Mouse (Mus musculus): Measurements from ENCODE around the gene Gm20538.

- TF ChIP-seq POLR2A (IDR thresholded peaks at IDR 0.05; ENCODE audit: borderline replicate concordance, extremely low read depth, low read depth, low read length) = no peak
- no peak for TF ChIP-seq CTCF (IDR thresholded peaks at IDR 0.05; ENCODE audit: insufficient read depth, low read length)
Measured at GRCm38 (mm10) chr19:44591638-44592037, 39.0 kb upstream of the Gm20538 start.

Data from lung, adult 2 months (tissue).